Mouse (Mus musculus) E14TG2a.4 (cell line): Measurements from ENCODE around the gene Lrrk1.

Experiments used
- CTCF ChIP-seq: conservative IDR thresholded peaks from 2 replicates; pipeline ENCODE4 v1.5.1; 2014; ENCODE audit warnings: low read length
- NANOG ChIP-seq: IDR thresholded peaks from 2 replicates; pipeline ENCODE4 v1.6.1; 2014; ENCODE audit warnings: borderline replicate concordance, low read length, mixed read lengths

DNA sequence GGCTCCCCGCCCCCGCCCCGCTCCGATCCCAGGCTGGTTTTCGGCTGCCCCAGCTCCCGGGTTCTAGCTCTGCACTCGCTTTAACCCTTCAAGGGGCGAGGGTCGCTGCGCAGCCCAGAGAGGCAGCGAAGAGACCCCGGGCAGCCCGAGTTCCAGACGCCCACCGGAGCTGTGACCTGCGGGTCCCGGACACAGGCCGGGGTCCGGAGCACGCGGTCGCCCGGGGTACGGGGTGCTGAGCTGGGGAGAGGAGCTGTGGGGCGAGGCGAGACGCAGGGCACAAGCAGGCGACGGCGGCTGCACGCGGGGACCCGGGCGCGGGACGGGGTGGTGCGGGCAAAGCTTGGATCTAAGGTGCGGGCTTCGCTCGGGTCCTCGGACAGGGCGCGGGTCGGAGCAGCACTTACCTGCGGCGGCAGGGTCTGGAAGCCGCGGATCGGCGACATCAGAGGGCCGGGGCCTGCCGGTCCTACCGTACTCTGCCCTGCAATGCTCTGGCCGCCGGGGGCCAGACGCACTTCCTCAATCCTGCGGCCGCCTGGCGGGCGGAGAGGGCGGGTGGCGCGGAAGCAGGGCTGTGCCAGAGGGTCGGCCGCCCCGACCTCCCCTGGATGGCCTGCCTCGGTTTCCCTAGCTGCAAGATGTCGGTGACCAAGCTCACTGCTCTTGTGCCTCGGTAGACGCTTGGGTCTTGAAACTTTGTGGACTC lies at the start of gene Lrrk1:
- TF ChIP-seq CTCF (no peak), NANOG (no peak)
